Mouse (Mus musculus): ENCODE data around the gene Krtap3-3. TPM values are rescaled to one million over a fixed set of nuclear protein-coding genes. Genes with fewer than 3 reads are reported as not detected.

Krtap3-3 gene
- polyA plus RNA-seq, 1 experiment from 2014 or later = not detected

- WGBS = 53% methylated on average over 8 of the region's 8 CpGs
- no peaks in the 10 kb centered on the region for H3K9me3 ChIP-seq (ENCODE audit: low read length)
- TF ChIP-seq CTCF (IDR thresholded peaks at IDR 0.05) (no peak), EP300 (IDR thresholded peaks at IDR 0.05) (peak; percentile 32; the same call in 1 of the 2 replicates)
- H3K27me3 ChIP-seq (replicated peaks; ENCODE audit: insufficient read depth, low read length) = no peaks in the 10 kb centered on the region
- no peaks in the 10 kb centered on the region for H3K36me3 ChIP-seq (ENCODE audit: insufficient read depth, low read length)
- ATAC-seq (peak; percentile 41; the same call in 1 of the 2 replicates), DNase-seq (ENCODE audit: low spot score) (peak; percentile 19)
- no peak overlapping the region for H3K27ac ChIP-seq (ENCODE audit: low read length)
- no peak overlapping the region for H3K9ac ChIP-seq (replicated peaks; ENCODE audit: low read depth)
- no peaks in the 10 kb centered on the region for H3K4me1 ChIP-seq (ENCODE audit: insufficient read depth, low read depth, low read length)
- H3K4me2 ChIP-seq (replicated peaks; ENCODE audit: low read depth, low read length) = no peak overlapping the region
- no peak overlapping the region for H3K4me3 ChIP-seq (ENCODE audit: low read depth, low read length)
Observed at GRCm38 (mm10) chr11:99514098-99514497, 36.6 kb downstream of the Krtap3-3 start.

Other genes with a start within 250 kb of the Krtap3-3 start
- 0.11 and 0.15 TPM in 2 replicates for gene Krt25, start 227.9 kb downstream of the Krtap3-3 start, polyA plus RNA-seq (2015; fragmentation: Nextera tagmentation; extraction: Ambion mirVana)
- not detected in 2 replicates for gene Krt26, start 212.9 kb downstream of the Krtap3-3 start, polyA plus RNA-seq (2015; fragmentation: Nextera tagmentation; extraction: Ambion mirVana)
- not detected in 2 replicates for gene Krt27, start 199.8 kb downstream of the Krtap3-3 start, polyA plus RNA-seq (2015; fragmentation: Nextera tagmentation; extraction: Ambion mirVana)
- gene Krt28, start 176.0 kb downstream of the Krtap3-3 start, polyA plus RNA-seq (2015; fragmentation: Nextera tagmentation; extraction: Ambion mirVana) = 0.17 and 0.19 TPM in 2 replicates
- 18.4 and 19.6 TPM in 2 replicates for gene Krt10, start 161.5 kb downstream of the Krtap3-3 start, polyA plus RNA-seq (2015; fragmentation: Nextera tagmentation; extraction: Ambion mirVana)
- gene Krt12, start 128.6 kb downstream of the Krtap3-3 start, polyA plus RNA-seq (2015; fragmentation: Nextera tagmentation; extraction: Ambion mirVana) = not detected in 2 replicates
- 0.27 and 0.31 TPM in 2 replicates for gene Krt20, start 112.7 kb downstream of the Krtap3-3 start, polyA plus RNA-seq (2015; fragmentation: Nextera tagmentation; extraction: Ambion mirVana)
- 8.2 and 9.7 TPM in 2 replicates for gene Krt23, start 57.7 kb downstream of the Krtap3-3 start, polyA plus RNA-seq (2015; fragmentation: Nextera tagmentation; extraction: Ambion mirVana)
- gene Krt39, start 29.5 kb downstream of the Krtap3-3 start, polyA plus RNA-seq (2015; fragmentation: Nextera tagmentation; extraction: Ambion mirVana) = not detected in 2 replicates
- not detected in 2 replicates for gene Krt40, start 7.7 kb downstream of the Krtap3-3 start, polyA plus RNA-seq (2015; fragmentation: Nextera tagmentation; extraction: Ambion mirVana)
- not detected in 2 replicates for gene Krtap3-2, start 6.0 kb upstream of the Krtap3-3 start, polyA plus RNA-seq (2015; fragmentation: Nextera tagmentation; extraction: Ambion mirVana)
- not detected in 2 replicates for gene Gm11939, start 8.6 kb upstream of the Krtap3-3 start, polyA plus RNA-seq (2015; fragmentation: Nextera tagmentation; extraction: Ambion mirVana)
- not detected in 2 replicates for gene Krtap3-1, start 15.8 kb upstream of the Krtap3-3 start, polyA plus RNA-seq (2015; fragmentation: Nextera tagmentation; extraction: Ambion mirVana)
- gene Krtap1-5, start 30.2 kb upstream of the Krtap3-3 start, polyA plus RNA-seq (2015; fragmentation: Nextera tagmentation; extraction: Ambion mirVana) = 0.26 TPM in 1 of 2 replicates, not detected in the other
- not detected in 2 replicates for gene Krtap1-4, start 32.8 kb upstream of the Krtap3-3 start, polyA plus RNA-seq (2015; fragmentation: Nextera tagmentation; extraction: Ambion mirVana)
- gene Krtap1-3, start 40.5 kb upstream of the Krtap3-3 start, polyA plus RNA-seq (2015; fragmentation: Nextera tagmentation; extraction: Ambion mirVana) = not detected in 2 replicates
- not detected in 2 replicates for gene Krtap9-3, start 47.2 kb upstream of the Krtap3-3 start, polyA plus RNA-seq (2015; fragmentation: Nextera tagmentation; extraction: Ambion mirVana)
- gene Gm11938, start 52.4 kb upstream of the Krtap3-3 start, polyA plus RNA-seq (2015; fragmentation: Nextera tagmentation; extraction: Ambion mirVana) = not detected in 2 replicates
- gene Gm11937, start 59.3 kb upstream of the Krtap3-3 start, polyA plus RNA-seq (2015; fragmentation: Nextera tagmentation; extraction: Ambion mirVana) = not detected in 2 replicates
- gene Krtap2-4, start 64.0 kb upstream of the Krtap3-3 start, polyA plus RNA-seq (2015; fragmentation: Nextera tagmentation; extraction: Ambion mirVana) = not detected in 2 replicates
- gene Gm11562, start 69.6 kb upstream of the Krtap3-3 start, polyA plus RNA-seq (2015; fragmentation: Nextera tagmentation; extraction: Ambion mirVana) = not detected in 2 replicates
- gene Krtap4-1, start 77.4 kb upstream of the Krtap3-3 start, polyA plus RNA-seq (2015; fragmentation: Nextera tagmentation; extraction: Ambion mirVana) = not detected in 2 replicates
- gene Krtap4-2, start 84.2 kb upstream of the Krtap3-3 start, polyA plus RNA-seq (2015; fragmentation: Nextera tagmentation; extraction: Ambion mirVana) = not detected in 2 replicates
- not detected in 2 replicates for gene Krtap4-7, start 93.2 kb upstream of the Krtap3-3 start, polyA plus RNA-seq (2015; fragmentation: Nextera tagmentation; extraction: Ambion mirVana)
- not detected in 2 replicates for gene Gm11555, start 99.4 kb upstream of the Krtap3-3 start, polyA plus RNA-seq (2015; fragmentation: Nextera tagmentation; extraction: Ambion mirVana)
- not detected in 2 replicates for gene Gm11563, start 108.1 kb upstream of the Krtap3-3 start, polyA plus RNA-seq (2015; fragmentation: Nextera tagmentation; extraction: Ambion mirVana)
- gene Krtap4-6, start 115.1 kb upstream of the Krtap3-3 start, polyA plus RNA-seq (2015; fragmentation: Nextera tagmentation; extraction: Ambion mirVana) = not detected in 2 replicates
- gene Gm14190, start 139.9 kb upstream of the Krtap3-3 start, polyA plus RNA-seq (2015; fragmentation: Nextera tagmentation; extraction: Ambion mirVana) = not detected in 2 replicates
- gene Gm14180, start 183.4 kb upstream of the Krtap3-3 start, polyA plus RNA-seq (2015; fragmentation: Nextera tagmentation; extraction: Ambion mirVana) = not detected in 2 replicates
- gene Gm11595, start 222.0 kb upstream of the Krtap3-3 start, polyA plus RNA-seq (2015; fragmentation: Nextera tagmentation; extraction: Ambion mirVana) = not detected in 2 replicates
- not detected in 2 replicates for gene Krtap4-8, start 229.8 kb upstream of the Krtap3-3 start, polyA plus RNA-seq (2015; fragmentation: Nextera tagmentation; extraction: Ambion mirVana)
- not detected in 2 replicates for gene Krtap4-9, start 234.3 kb upstream of the Krtap3-3 start, polyA plus RNA-seq (2015; fragmentation: Nextera tagmentation; extraction: Ambion mirVana)
- not detected in 2 replicates for gene Gm11596, start 242.6 kb upstream of the Krtap3-3 start, polyA plus RNA-seq (2015; fragmentation: Nextera tagmentation; extraction: Ambion mirVana)
- gene Gm11569, start 248.1 kb upstream of the Krtap3-3 start, polyA plus RNA-seq (2015; fragmentation: Nextera tagmentation; extraction: Ambion mirVana) = not detected in 2 replicates